Mouse (Mus musculus): ENCODE results near the gene Car11. TPM values are rescaled to one million over a fixed set of nuclear protein-coding genes. Genes with fewer than 3 reads are reported as not detected.
"Not testable (repeated sequence)": the region's sequence is repeated elsewhere in the genome, so short reads cannot be mapped to it uniquely, and the experiment has no call there.

Gene Car11
- 2.4 and 4.6 TPM in 2 replicates for polyA plus RNA-seq (2015; fragmentation: Nextera tagmentation; extraction: Ambion mirVana)

- Histone ChIP-seq H3K4me2 (peak within 1 kb of the TSS; percentile 72), H3K27ac (no peak within 1 kb of the TSS), H3K27me3 (peaks cover 33% of the 10 kb centered on the region), H3K4me1 (peaks cover 24% of the 10 kb centered on the region), H3K9ac (peak within 1 kb of the TSS; percentile 36), H3K36me3 (no peaks in the 10 kb centered on the region), H3K4me3 (peak within 1 kb of the TSS; percentile 34), H3K9me3 (no peaks in the 10 kb centered on the region)
- ATAC-seq (ENCODE audit: borderline replicate concordance, extremely low read depth, low FRiP score, low TSS enrichment), result no peak
- 2% methylated on average over 36 of the region's 36 CpGs for WGBS
Observed at GRCm38 (mm10) chr7:45699523-45700141, at the start of gene Car11. Car11 (plus strand) TSS chr7:45699843.

GRCm38 (mm10) chr7:45650484-45650883, 49.2 kb upstream of the Car11 start:
- not testable (repeated sequence) for H3K9ac ChIP-seq; H3K9me3 ChIP-seq; H3K27ac ChIP-seq; H3K4me1 ChIP-seq; H3K36me3 ChIP-seq; H3K27me3 ChIP-seq; H3K4me2 ChIP-seq; H3K4me3 ChIP-seq; ATAC-seq (ENCODE audit: borderline replicate concordance, extremely low read depth, low FRiP score, low TSS enrichment)
- 89% methylated on average over 20 of the region's 20 CpGs for WGBS

GRCm38 (mm10) chr7:45654424-45655047, 45.1 kb upstream of the Car11 start:
- no peaks in the 10 kb centered on the region for H3K36me3 ChIP-seq
- H3K9ac ChIP-seq, result no peak overlapping the region
- peaks cover 7% of the 10 kb centered on the region for H3K4me1 ChIP-seq
- no peak overlapping the region for H3K27ac ChIP-seq
- WGBS, result 26% methylated on average over 17 of the region's 17 CpGs
- H3K27me3 ChIP-seq, result no peaks in the 10 kb centered on the region
- peak; percentile 46; the same call in 1 of the 2 replicates for ATAC-seq (ENCODE audit: borderline replicate concordance, extremely low read depth, low FRiP score, low TSS enrichment)
- H3K4me3 ChIP-seq, result peak overlapping the region; percentile 12; the same call in 1 of the 2 replicates
- H3K9me3 ChIP-seq, result no peaks in the 10 kb centered on the region
- H3K4me2 ChIP-seq, result peak overlapping the region; percentile 50

- WGBS, result 72% methylated on average over 11 of the region's 11 CpGs
- ATAC-seq (ENCODE audit: borderline replicate concordance, extremely low read depth, low FRiP score, low TSS enrichment), result no peak
Observed at GRCm38 (mm10) chr7:45660746-45661478, 38.7 kb upstream of the Car11 start.

GRCm38 (mm10) chr7:45661702-45662101, 37.9 kb upstream of the Car11 start:
- not testable (repeated sequence) for H3K4me3 ChIP-seq; H3K9ac ChIP-seq; H3K27me3 ChIP-seq; H3K9me3 ChIP-seq; ATAC-seq (ENCODE audit: borderline replicate concordance, extremely low read depth, low FRiP score, low TSS enrichment); H3K4me2 ChIP-seq; H3K36me3 ChIP-seq; H3K27ac ChIP-seq
- H3K4me1 ChIP-seq, result peaks cover 18% of the 10 kb centered on the region
- WGBS, result 86% methylated on average over 6 of the region's 6 CpGs

More at GRCm38 (mm10) chr7:45660746-45661478, 38.7 kb upstream of the Car11 start:
- Histone ChIP-seq H3K9ac (no peak overlapping the region), H3K4me2 (no peak overlapping the region), H3K27ac (no peak overlapping the region), H3K9me3 (no peaks in the 10 kb centered on the region), H3K27me3 (no peaks in the 10 kb centered on the region), H3K36me3 (no peaks in the 10 kb centered on the region), H3K4me1 (peaks cover 17% of the 10 kb centered on the region), H3K4me3 (no peak overlapping the region)

- Histone ChIP-seq H3K9me3 (no peaks in the 10 kb centered on the region), H3K4me2 (peak overlapping the region; percentile 11; the same call in 1 of the 2 replicates), H3K9ac (no peak overlapping the region), H3K27ac (no peak overlapping the region), H3K36me3 (no peaks in the 10 kb centered on the region), H3K27me3 (no peaks in the 10 kb centered on the region), H3K4me1 (peaks cover 20% of the 10 kb centered on the region), H3K4me3 (no peak overlapping the region)
- WGBS, result 36% methylated on average over 13 of the region's 13 CpGs
- ATAC-seq (ENCODE audit: borderline replicate concordance, extremely low read depth, low FRiP score, low TSS enrichment), result 0 out of 2 replicates have a peak, but pooled peaks have one; percentile 27
Observed at GRCm38 (mm10) chr7:45665303-45666138, 34.1 kb upstream of the Car11 start.

GRCm38 (mm10) chr7:45666161-45666560, 33.5 kb upstream of the Car11 start, which contains the start of gene Fut2:
Fut2 (minus strand) TSS chr7:45666394.
- 78% methylated on average over 7 of the region's 7 CpGs for WGBS
- no peaks in the 10 kb centered on the region for H3K36me3 ChIP-seq
- ATAC-seq (ENCODE audit: borderline replicate concordance, extremely low read depth, low FRiP score, low TSS enrichment), result no peak
- no peaks in the 10 kb centered on the region for H3K9me3 ChIP-seq
- H3K27ac ChIP-seq, result no peak within 1 kb of the TSS
- no peaks in the 10 kb centered on the region for H3K27me3 ChIP-seq
- peak within 1 kb of the TSS; percentile 11; the same call in 1 of the 2 replicates for H3K4me2 ChIP-seq
- H3K4me1 ChIP-seq, result peaks cover 20% of the 10 kb centered on the region
- no peak within 1 kb of the TSS for H3K9ac ChIP-seq
- H3K4me3 ChIP-seq, result no peak within 1 kb of the TSS

GRCm38 (mm10) chr7:45667761-45668160, 31.9 kb upstream of the Car11 start:
- Histone ChIP-seq H3K4me2 (no peak overlapping the region), H3K4me3 (no peak overlapping the region), H3K27ac (no peak overlapping the region), H3K36me3 (no peaks in the 10 kb centered on the region), H3K27me3 (no peaks in the 10 kb centered on the region), H3K9me3 (no peaks in the 10 kb centered on the region), H3K9ac (no peak overlapping the region), H3K4me1 (peaks cover 20% of the 10 kb centered on the region)
- ATAC-seq (ENCODE audit: borderline replicate concordance, extremely low read depth, low FRiP score, low TSS enrichment), result no peak
- 63% methylated on average over 14 of the region's 14 CpGs for WGBS

- Histone ChIP-seq H3K27me3 (no peaks in the 10 kb centered on the region), H3K9me3 (no peaks in the 10 kb centered on the region), H3K27ac (no peak overlapping the region), H3K4me3 (no peak overlapping the region), H3K36me3 (no peaks in the 10 kb centered on the region), H3K9ac (no peak overlapping the region), H3K4me1 (peaks cover 20% of the 10 kb centered on the region), H3K4me2 (no peak overlapping the region)
- WGBS, result 95% methylated on average over 9 of the region's 9 CpGs
- ATAC-seq (ENCODE audit: borderline replicate concordance, extremely low read depth, low FRiP score, low TSS enrichment), result no peak
Observed at GRCm38 (mm10) chr7:45668921-45669320, 30.7 kb upstream of the Car11 start.

GRCm38 (mm10) chr7:45677627-45678295, 21.9 kb upstream of the Car11 start:
- Histone ChIP-seq H3K27me3 (no peaks in the 10 kb centered on the region), H3K4me1 (peaks cover 13% of the 10 kb centered on the region; the same call in 1 of the 2 replicates), H3K9me3 (no peaks in the 10 kb centered on the region), H3K4me3 (no peak overlapping the region), H3K27ac (no peak overlapping the region), H3K9ac (no peak overlapping the region), H3K4me2 (no peak overlapping the region), H3K36me3 (no peaks in the 10 kb centered on the region)
- ATAC-seq (ENCODE audit: borderline replicate concordance, extremely low read depth, low FRiP score, low TSS enrichment), result no peak
- 46% methylated on average over 7 of the region's 7 CpGs for WGBS

GRCm38 (mm10) chr7:45678513-45678912, 21.1 kb upstream of the Car11 start:
- 91% methylated on average over 14 of the region's 14 CpGs for WGBS
- Histone ChIP-seq H3K9me3 (no peaks in the 10 kb centered on the region), H3K4me1 (peaks cover 13% of the 10 kb centered on the region; the same call in 1 of the 2 replicates), H3K36me3 (no peaks in the 10 kb centered on the region), H3K27me3 (no peaks in the 10 kb centered on the region), H3K4me2 (no peak overlapping the region), H3K4me3 (no peak overlapping the region), H3K27ac (no peak overlapping the region), H3K9ac (no peak overlapping the region)
- ATAC-seq (ENCODE audit: borderline replicate concordance, extremely low read depth, low FRiP score, low TSS enrichment), result no peak

Data from lung, embryonic 15.5 days (tissue).